Mouse (Mus musculus): Measurements from ENCODE around the gene Ccdc163. TPM values are rescaled to one million over a fixed set of nuclear protein-coding genes. Genes with fewer than 3 reads are reported as not detected.
"Not testable (repeated sequence)": the region's sequence is repeated elsewhere in the genome, so short reads cannot be mapped to it uniquely, and the experiment has no call there.

Ccdc163 gene
- polyA plus RNA-seq (2011; ENCODE audit: insufficient read depth, insufficient read length, low replicate concordance, missing spikeins): 18.9 and 60.7 TPM in 2 replicates

DNA sequence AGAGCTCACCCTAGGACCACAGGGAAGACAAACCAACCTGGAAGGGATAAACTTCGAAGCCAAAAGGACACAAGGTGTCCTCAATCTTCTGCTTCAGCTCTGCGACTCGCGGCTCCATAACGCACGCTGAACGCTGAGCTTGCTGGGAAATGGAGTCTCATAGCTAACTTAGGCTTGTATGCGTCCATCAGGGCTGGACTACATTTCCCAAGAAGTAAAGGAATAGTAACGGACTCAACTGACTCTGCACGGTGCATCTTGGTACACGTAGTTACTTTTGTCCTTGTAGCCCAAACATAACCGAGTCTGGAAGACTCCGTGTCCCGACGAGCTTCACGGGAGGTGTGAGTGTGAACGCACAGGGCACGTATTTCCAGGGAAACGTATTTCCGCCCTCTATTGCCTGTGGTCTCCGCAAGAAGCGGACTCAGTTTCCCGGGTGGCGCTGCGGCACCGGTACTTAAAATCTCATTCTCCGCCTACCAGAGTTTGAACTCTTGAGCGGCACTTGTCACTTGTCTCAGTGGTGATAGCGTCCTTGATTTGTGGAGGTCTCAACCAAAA is at the start of gene Ccdc163, which contains the start of gene Mmachc:
Gene Ccdc163, plus strand, starts transcription at position 309 of the 564 bp plus-strand sequence.
Gene Mmachc, minus strand, starts transcription at position 206 of the 564 bp plus-strand sequence.
- H3K27ac ChIP-seq (ENCODE audit: control insufficient read depth, insufficient read depth, low read depth, low read length, poor library complexity): no peak within 1 kb of the TSS
- TF ChIP-seq CTCF (IDR thresholded peaks at IDR 0.05; ENCODE audit: control insufficient read depth, insufficient read depth, low read length) (no peak; the same call in 1 of the 2 replicates), POLR2A (IDR thresholded peaks at IDR 0.05; ENCODE audit: borderline replicate concordance, control insufficient read depth, low read depth, low read length) (0 out of 2 replicates have a peak, but pooled peaks have one; percentile 29)

DNA sequence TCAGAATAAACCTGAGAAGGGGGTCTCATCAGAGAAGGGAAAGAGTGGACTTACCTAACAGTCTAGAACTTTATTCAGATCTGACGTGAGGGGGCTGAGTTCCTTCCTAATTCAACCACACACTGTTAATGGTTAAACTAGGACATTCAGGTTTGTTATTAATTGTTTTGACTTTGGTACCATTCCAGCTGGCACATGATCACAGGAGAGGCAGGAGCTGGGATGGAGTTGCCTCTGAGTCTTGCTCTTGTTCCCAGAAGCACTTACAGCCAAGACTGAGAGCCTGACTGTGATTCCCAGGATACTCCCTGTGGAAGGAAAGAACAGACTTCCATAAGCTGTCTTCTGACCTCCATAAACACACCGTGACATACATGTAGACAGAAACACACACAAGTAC is 48.8 kb upstream of the Ccdc163 start:
- H3K4me3 ChIP-seq (replicated peaks; ENCODE audit: control insufficient read depth, low read depth, low read length): no peak overlapping the region
- WGBS: 74% methylated on average over 2 of the region's 2 CpGs
- no peak overlapping the region for H3K27ac ChIP-seq (ENCODE audit: control insufficient read depth, insufficient read depth, low read depth, low read length, poor library complexity)
- TF ChIP-seq POLR2A (IDR thresholded peaks at IDR 0.05; ENCODE audit: borderline replicate concordance, control insufficient read depth, low read depth, low read length) (no peak), CTCF (IDR thresholded peaks at IDR 0.05; ENCODE audit: control insufficient read depth, insufficient read depth, low read length) (no peak)
- no peaks in the 10 kb centered on the region for H3K4me1 ChIP-seq (ENCODE audit: control insufficient read depth, insufficient read depth, low read length)

More for the DNA sequence above, at the start of gene Ccdc163, which contains the start of gene Mmachc:
- peak within 1 kb of the TSS; percentile 78 for H3K4me3 ChIP-seq (replicated peaks; ENCODE audit: control insufficient read depth, low read depth, low read length)
- no peaks in the 10 kb centered on the region; the same call in none of the 2 replicates for H3K4me1 ChIP-seq (ENCODE audit: control insufficient read depth, insufficient read depth, low read length)
- WGBS: under 1% methylated on average over 29 of the region's 29 CpGs

DNA sequence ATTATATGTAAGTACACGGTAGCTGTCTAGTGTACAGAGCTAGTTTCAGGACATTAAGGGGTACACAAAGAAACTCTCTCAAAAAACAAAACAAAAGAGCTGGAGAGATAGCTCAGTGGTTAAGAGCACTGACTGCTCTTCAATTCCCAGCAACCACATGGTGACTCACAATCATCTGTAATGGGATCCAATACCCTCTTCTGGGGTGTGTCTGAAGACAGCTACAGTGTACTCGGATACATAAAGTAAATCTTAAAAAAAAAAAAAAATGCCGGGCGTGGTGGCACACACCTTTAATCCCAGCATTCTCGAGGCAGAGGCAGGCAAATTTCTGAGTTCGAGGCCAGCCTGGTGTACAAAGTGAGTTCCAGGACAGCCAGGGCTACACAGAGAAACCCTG is 48.4 kb upstream of the Ccdc163 start:
- WGBS: 82% methylated on average over 6 of the region's 6 CpGs
- H3K27ac ChIP-seq (ENCODE audit: control insufficient read depth, insufficient read depth, low read depth, low read length, poor library complexity); H3K4me1 ChIP-seq (ENCODE audit: control insufficient read depth, insufficient read depth, low read length); H3K4me3 ChIP-seq (replicated peaks; ENCODE audit: control insufficient read depth, low read depth, low read length): not testable (repeated sequence)

DNA sequence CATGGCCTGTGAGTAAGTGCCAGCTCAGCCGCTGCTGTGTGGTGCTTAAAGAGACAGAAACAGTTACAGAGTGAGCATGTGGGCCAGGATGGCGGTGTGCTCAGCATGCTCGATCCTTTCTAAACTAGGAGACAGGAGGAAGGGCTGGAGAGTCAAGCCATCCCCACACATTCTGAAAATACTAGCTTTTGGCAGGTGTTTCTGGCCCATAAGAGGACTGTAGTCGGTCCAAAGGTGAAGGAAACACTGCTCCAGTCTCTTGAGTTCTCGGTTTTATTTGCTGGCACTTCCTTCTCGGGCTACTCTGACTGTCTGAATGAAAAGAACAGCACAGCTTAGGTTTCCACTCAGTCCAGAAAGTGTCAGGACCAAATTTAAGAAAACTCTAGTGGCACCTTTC is 47.5 kb upstream of the Ccdc163 start:
- Histone ChIP-seq H3K4me3 (replicated peaks; ENCODE audit: control insufficient read depth, low read depth, low read length) (no peak overlapping the region), H3K27ac (ENCODE audit: control insufficient read depth, insufficient read depth, low read depth, low read length, poor library complexity) (no peak overlapping the region), H3K4me1 (ENCODE audit: control insufficient read depth, insufficient read depth, low read length) (no peaks in the 10 kb centered on the region)
- 67% methylated on average over 6 of the region's 6 CpGs for WGBS
- TF ChIP-seq CTCF (IDR thresholded peaks at IDR 0.05; ENCODE audit: control insufficient read depth, insufficient read depth, low read length) (no peak), POLR2A (IDR thresholded peaks at IDR 0.05; ENCODE audit: borderline replicate concordance, control insufficient read depth, low read depth, low read length) (no peak)

DNA sequence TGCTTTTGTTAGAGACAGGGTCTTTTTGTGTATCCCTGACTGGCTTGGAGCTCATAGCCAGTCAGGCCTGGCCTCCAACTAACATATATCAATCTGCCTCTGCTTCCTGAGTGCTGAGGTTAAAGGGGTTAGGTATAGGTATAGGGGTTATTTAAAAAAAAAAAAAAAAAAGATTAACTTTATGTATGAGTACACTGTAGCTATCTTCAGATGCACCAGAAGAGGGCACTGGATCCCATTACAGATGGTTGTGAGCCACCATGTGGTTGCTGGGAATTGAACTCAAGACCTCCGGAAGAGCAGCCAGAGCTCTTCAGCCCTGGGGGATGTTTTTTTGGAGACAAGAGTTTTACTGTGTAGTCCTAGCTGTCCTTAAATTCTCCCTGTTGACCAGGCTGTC is 46.3 kb upstream of the Ccdc163 start:
- no peak for TF ChIP-seq CTCF (IDR thresholded peaks at IDR 0.05; ENCODE audit: control insufficient read depth, insufficient read depth, low read length)
- no peak for TF ChIP-seq POLR2A (IDR thresholded peaks at IDR 0.05; ENCODE audit: borderline replicate concordance, control insufficient read depth, low read depth, low read length)
- Histone ChIP-seq H3K4me1 (ENCODE audit: control insufficient read depth, insufficient read depth, low read length) (peaks cover 1% of the 10 kb centered on the region; the same call in 1 of the 2 replicates), H3K4me3 (replicated peaks; ENCODE audit: control insufficient read depth, low read depth, low read length) (no peak overlapping the region), H3K27ac (ENCODE audit: control insufficient read depth, insufficient read depth, low read depth, low read length, poor library complexity) (no peak overlapping the region)
- WGBS: 91% methylated on average over 1 of the region's 1 CpGs

DNA sequence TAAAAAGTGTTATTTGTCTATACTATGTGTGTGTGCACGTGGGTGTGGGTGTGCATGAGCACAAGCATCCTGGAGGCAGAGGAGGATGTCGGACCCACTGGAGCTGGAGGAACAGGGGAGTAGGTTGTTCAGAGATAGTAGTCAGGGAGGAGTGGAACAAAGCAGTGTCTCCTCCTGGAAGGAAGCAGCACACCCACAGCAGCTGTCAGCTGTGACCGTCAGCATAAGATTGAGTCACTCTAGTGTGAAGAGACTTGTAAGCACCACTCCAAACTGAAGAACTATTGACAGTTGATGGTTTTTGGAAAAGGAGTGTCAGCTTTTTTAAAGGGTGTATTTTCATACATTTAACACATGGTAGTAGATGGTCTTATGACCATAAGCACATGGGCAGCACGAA is 41.7 kb upstream of the Ccdc163 start:
- Histone ChIP-seq H3K4me3 (replicated peaks; ENCODE audit: control insufficient read depth, low read depth, low read length) (no peak overlapping the region), H3K4me1 (ENCODE audit: control insufficient read depth, insufficient read depth, low read length) (peaks cover 4% of the 10 kb centered on the region), H3K27ac (ENCODE audit: control insufficient read depth, insufficient read depth, low read depth, low read length, poor library complexity) (no peak overlapping the region)
- WGBS: 48% methylated on average over 4 of the region's 4 CpGs
- TF ChIP-seq POLR2A (IDR thresholded peaks at IDR 0.05; ENCODE audit: borderline replicate concordance, control insufficient read depth, low read depth, low read length): no peak
- no peak for TF ChIP-seq CTCF (IDR thresholded peaks at IDR 0.05; ENCODE audit: control insufficient read depth, insufficient read depth, low read length)

DNA sequence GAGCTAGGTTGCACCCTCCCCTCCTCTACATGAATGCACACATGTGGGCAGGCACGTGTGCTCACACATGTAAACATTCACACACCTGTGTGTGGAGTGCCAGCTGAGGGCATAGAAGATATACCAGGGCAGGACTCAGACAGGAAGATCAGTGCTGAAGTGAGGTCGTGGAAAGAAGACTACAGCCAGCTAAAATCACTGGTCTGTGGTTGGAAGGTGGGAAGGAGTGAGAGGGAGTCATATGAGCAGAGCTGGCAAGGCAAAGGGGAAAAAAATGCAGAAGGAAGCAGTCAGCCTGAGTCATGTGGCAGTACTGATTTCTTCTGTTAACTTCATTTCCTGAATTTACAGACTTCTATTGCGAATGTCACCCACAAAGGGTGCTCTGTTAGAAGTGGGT is 40.2 kb upstream of the Ccdc163 start:
- peak overlapping the region; percentile 73 for H3K27ac ChIP-seq (ENCODE audit: control insufficient read depth, insufficient read depth, low read depth, low read length, poor library complexity)
- no peak; the same call in 1 of the 2 replicates for TF ChIP-seq CTCF (IDR thresholded peaks at IDR 0.05; ENCODE audit: control insufficient read depth, insufficient read depth, low read length)
- no peak for TF ChIP-seq POLR2A (IDR thresholded peaks at IDR 0.05; ENCODE audit: borderline replicate concordance, control insufficient read depth, low read depth, low read length)
- H3K4me1 ChIP-seq (ENCODE audit: control insufficient read depth, insufficient read depth, low read length): peaks cover 4% of the 10 kb centered on the region
- 4% methylated on average over 3 of the region's 3 CpGs for WGBS
- H3K4me3 ChIP-seq (replicated peaks; ENCODE audit: control insufficient read depth, low read depth, low read length): no peak overlapping the region

DNA sequence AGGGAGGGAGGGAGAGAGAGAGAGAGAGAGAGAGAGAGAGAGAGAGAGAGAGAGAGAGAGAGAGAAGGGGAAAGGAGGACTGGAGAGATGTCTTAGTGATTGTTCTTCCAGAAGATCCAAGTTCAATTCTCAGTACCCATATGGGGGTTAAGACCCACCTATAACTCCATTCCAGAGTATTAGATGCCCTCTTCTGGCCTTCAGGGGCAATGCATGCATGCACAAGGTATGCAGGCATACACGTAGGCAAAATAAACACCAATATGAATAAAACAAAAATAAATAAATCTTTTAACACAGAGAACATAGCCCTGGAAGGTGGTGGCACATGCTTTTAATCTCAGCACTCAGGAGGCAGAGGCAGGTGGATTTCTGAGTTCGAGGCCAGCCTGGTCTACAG is 39.0 kb upstream of the Ccdc163 start:
- 63% methylated on average over 2 of the region's 2 CpGs for WGBS
- no peak overlapping the region for H3K27ac ChIP-seq (ENCODE audit: control insufficient read depth, insufficient read depth, low read depth, low read length, poor library complexity)
- H3K4me1 ChIP-seq (ENCODE audit: control insufficient read depth, insufficient read depth, low read length): peaks cover 6% of the 10 kb centered on the region
- no peak overlapping the region for H3K4me3 ChIP-seq (replicated peaks; ENCODE audit: control insufficient read depth, low read depth, low read length)
- TF ChIP-seq CTCF (IDR thresholded peaks at IDR 0.05; ENCODE audit: control insufficient read depth, insufficient read depth, low read length): no peak
- no peak for TF ChIP-seq POLR2A (IDR thresholded peaks at IDR 0.05; ENCODE audit: borderline replicate concordance, control insufficient read depth, low read depth, low read length)

DNA sequence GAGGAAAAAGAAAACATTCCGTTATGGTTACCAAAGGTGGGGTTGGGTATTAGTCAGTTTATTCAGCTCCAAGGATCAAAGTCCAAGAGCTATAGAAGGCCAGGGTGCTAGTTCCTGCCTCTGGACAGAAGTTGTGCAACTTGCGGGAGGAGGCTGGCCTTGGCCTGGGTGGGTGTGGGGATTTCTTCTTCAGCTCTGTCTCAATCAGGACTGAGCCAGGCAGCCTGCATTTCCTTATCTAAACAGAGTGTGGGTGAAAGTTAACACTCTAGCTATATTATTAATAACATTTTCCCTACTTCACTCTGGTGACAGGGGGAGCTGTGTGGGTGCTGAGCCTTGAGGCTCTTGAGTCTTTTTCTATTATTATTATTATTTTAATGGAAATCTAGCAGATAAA is 35.5 kb upstream of the Ccdc163 start:
- 37% methylated on average over 2 of the region's 2 CpGs for WGBS
- H3K27ac ChIP-seq (ENCODE audit: control insufficient read depth, insufficient read depth, low read depth, low read length, poor library complexity): no peak overlapping the region
- H3K4me1 ChIP-seq (ENCODE audit: control insufficient read depth, insufficient read depth, low read length): peaks cover 4% of the 10 kb centered on the region
- TF ChIP-seq CTCF (IDR thresholded peaks at IDR 0.05; ENCODE audit: control insufficient read depth, insufficient read depth, low read length): no peak
- no peak for TF ChIP-seq POLR2A (IDR thresholded peaks at IDR 0.05; ENCODE audit: borderline replicate concordance, control insufficient read depth, low read depth, low read length)
- no peak overlapping the region for H3K4me3 ChIP-seq (replicated peaks; ENCODE audit: control insufficient read depth, low read depth, low read length)

DNA sequence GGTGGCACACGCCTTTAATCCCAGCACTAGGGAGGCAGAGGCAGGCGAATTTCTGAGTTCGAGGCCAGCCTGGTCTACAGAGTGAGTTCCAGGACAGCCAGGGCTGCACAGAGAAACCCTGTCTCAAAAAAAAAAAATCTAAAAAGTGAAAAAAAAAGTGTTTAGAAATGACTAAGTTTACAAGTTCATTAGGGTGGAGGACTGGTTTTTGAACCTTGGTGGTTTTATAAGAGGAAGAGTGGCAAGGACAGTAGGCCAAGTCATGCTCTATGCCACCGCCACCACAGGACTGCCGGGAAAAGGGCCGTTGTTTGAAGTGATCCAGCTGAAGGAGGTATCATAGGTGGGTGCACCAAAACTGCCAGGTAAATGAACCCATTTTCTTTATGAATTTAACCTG is 33.5 kb upstream of the Ccdc163 start:
- H3K27ac ChIP-seq (ENCODE audit: control insufficient read depth, insufficient read depth, low read depth, low read length, poor library complexity); H3K4me3 ChIP-seq (replicated peaks; ENCODE audit: control insufficient read depth, low read depth, low read length); H3K4me1 ChIP-seq (ENCODE audit: control insufficient read depth, insufficient read depth, low read length): not testable (repeated sequence)
- WGBS: 82% methylated on average over 6 of the region's 6 CpGs
